Comparison of ENCODE assay signal across 8 mouse cellular contexts in the genomic region with DNA sequence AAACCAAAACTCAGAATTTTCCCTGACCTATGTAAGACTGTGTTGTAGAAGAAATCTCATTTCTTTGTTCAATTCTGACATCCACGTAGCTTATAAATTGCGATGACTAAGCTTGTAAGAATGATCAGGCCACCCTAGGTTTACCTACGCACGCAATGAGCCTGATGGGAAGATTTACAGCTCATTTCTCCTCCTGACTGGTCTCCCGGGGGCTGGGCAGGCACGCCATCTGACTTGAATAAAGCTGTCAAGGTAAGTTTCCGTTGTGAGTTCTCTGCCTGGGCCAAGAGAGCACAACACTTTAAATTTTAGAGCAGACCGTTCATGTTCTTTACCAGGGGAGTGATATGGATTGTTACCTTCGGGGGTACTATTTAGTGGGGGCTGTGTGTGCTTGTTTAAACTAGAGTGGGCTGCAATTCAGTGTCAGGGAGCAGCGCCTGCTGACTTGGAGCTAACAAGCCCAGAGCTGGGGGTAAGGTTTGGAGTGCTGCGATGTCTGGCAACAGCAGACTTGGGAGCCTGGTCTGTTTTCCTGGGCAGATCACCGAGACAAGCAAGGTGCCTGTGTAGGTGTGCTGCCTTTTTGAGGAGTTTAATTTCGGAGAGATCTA. TPM values are rescaled to one million over a fixed set of nuclear protein-coding genes. Genes with fewer than 3 reads are reported as not detected.
A peak's percentile ranks its signal among the peaks of the same experiment; 100 is the strongest.
DNase-seq lines count a peak whose midpoint lies in the region; TF ChIP-seq lines count a peak whose summit lies in the region.

TSS of gene Cdk19 (plus strand) at position 214 of the 614 bp plus-strand sequence.

- H3K27me3 ChIP-seq in testis, adult 2 months (ENCODE audit: control insufficient read depth, insufficient read depth, low read length): no peaks in the 10 kb centered on the region

- H3K4me1 ChIP-seq in testis, adult 2 months (ENCODE audit: control insufficient read depth, insufficient read depth, low read length): no peaks in the 10 kb centered on the region
- H3K4me1 ChIP-seq in olfactory bulb, adult 2 months (ENCODE audit: control insufficient read depth, insufficient read depth, low read length): no peaks in the 10 kb centered on the region

- DNase-seq in heart, adult 11 months: peak; percentile 54
- no peak for DNase-seq in heart, adult 18-20 months
- no peak for DNase-seq in testis, postnatal 10 days (ENCODE audit: low spot score)
- peak; percentile 47 for DNase-seq in hindlimb bud, embryonic 11.5 days (ENCODE audit: extremely low spot score, low read depth, low spot score)
- no peak for DNase-seq in adipocyte (ENCODE audit: low spot score)
- DNase-seq in cerebellum, postnatal 25 days: no peak

- TF ChIP-seq CTCF in testis, adult 2 months (IDR thresholded peaks at IDR 0.05; ENCODE audit: control insufficient read depth, insufficient read depth, insufficient replicate concordance, low read depth, low read length): no peak
- no peak for TF ChIP-seq CTCF in olfactory bulb, adult 2 months (IDR thresholded peaks at IDR 0.05; ENCODE audit: insufficient read depth, low read depth, low read length)

- no peak within 1 kb of the TSS for H3K4me3 ChIP-seq in testis, adult 2 months (ENCODE audit: control insufficient read depth, low read depth, low read length)
- H3K4me3 ChIP-seq in olfactory bulb, adult 2 months (ENCODE audit: insufficient read depth, low read depth, low read length): no peak within 1 kb of the TSS

- TF ChIP-seq POLR2A in testis, adult 2 months (IDR thresholded peaks at IDR 0.05; ENCODE audit: control insufficient read depth, low read depth, low read length): no peak
- no peak for TF ChIP-seq POLR2A in olfactory bulb, adult 2 months (IDR thresholded peaks at IDR 0.05; ENCODE audit: insufficient read depth, low read depth, low read length)

- 71% methylated on average over 13 of the region's 13 CpGs for WGBS in olfactory bulb, adult 2 months

- H3K36me3 ChIP-seq in testis, adult 2 months (ENCODE audit: control insufficient read depth, insufficient read depth, low read length): no peaks in the 10 kb centered on the region

- H3K27ac ChIP-seq in testis, adult 2 months (ENCODE audit: control insufficient read depth, insufficient read depth, low read depth, low read length): no peak within 1 kb of the TSS
- H3K27ac ChIP-seq in olfactory bulb, adult 2 months (ENCODE audit: insufficient read depth, low read depth, low read length): no peak within 1 kb of the TSS

RNA-seq across cellular contexts. Expression of gene Cdk19, which starts in this region (rescaled TPM):
- 10 to 100 TPM in 1 of 2 experiments, 1 to 10 TPM in 1; 9.1 to 13.0 TPM for total RNA-seq in heart, adult 18-20 months (2021)
- 13.3 and 14.3 TPM in 2 replicates for polyA plus RNA-seq in testis, adult 2 months (2012; rRNA removed)
- polyA plus RNA-seq in olfactory bulb, adult 2 months (2012; ENCODE audit: insufficient read depth, insufficient read length, low replicate concordance, missing spikeins): 114 TPM in 1 of 2 replicates, not detected in the other

Comparison
In these comparisons a context has a peak if more than half of its experiments do, and no peak if none do; other contexts are left out.
1. DNase-seq: peak in heart, adult 11 months (single experiment) and hindlimb bud, embryonic 11.5 days (single experiment); none in heart, adult 18-20 months (0 of 2), testis, postnatal 10 days (single experiment), adipocyte (single experiment) and cerebellum, postnatal 25 days (0 of 2).